Mouse (Mus musculus): ENCODE data around the gene Dnah8. TPM values are rescaled to one million over a fixed set of nuclear protein-coding genes. Genes with fewer than 3 reads are reported as not detected.
"Not testable (repeated sequence)": the region's sequence is repeated elsewhere in the genome, so short reads cannot be mapped to it uniquely, and the experiment has no call there.

Dnah8 gene
- total RNA-seq, 2 experiments from 2014 or later: 0.46 to 1.6 TPM

DNA sequence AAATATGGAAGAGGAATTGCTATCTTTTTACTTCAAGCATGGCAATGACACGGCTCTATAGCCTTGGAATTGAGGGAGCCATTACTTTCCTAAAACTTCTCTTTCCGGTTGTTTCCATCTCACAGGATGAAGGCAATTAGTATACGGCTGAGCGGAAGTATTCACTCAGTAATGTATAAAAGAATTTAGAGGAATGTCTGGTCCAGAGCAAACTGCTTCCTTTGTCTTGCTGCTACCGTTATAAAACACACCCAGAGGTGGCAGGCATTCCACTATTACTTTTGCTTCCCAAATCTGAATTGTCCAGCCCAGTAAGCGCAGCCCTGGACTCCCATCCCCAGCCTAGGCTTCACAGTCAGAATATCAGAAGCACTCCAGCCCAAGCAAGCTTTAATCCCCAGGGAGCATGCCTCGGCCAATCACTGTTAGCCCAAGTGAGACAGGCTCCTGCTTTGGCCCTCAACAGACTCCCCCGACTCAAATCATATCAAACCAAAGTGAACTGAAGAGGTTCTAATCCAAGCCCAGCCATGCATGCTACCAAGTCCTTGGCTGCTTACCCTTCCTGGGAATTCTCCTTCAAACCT, 16.2 kb upstream of the Dnah8 start:
- no peak for DNase-seq (ENCODE audit: low spot score in 2 of 2)

DNA sequence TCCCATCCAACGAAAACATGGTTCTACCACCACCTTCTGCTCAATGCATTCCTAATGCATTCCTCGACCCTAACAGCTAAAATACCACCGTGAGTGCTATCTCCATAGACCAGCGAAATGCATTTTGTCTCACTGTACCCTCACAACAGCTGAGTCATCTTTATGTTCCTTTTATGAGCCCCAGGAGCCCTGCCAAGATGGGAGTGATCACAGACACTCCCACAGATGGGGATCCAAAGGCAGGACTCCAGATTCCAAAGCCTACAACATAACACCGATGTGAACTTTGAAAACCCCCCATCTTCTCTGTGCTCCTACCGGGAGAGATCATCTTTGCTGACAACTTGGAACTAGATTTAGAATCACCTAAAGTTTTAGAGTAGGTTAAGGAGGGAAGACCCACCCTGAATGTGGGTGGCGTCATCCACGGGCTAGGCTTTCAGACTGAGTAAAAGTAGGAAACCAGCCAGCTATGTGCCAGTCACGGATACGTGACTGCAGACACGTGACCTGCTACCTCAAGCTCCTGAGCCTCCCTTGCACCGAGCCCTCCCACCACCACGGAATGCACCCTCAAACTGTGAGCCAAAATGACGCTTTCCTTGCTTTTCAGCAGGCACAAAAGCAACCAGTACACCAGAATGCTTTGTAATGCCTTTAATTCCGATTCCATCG, 14.7 kb upstream of the Dnah8 start:
- DNase-seq (ENCODE audit: low spot score in 2 of 2): peak; percentile 64 to 69

GRCm38 (mm10) chr17:30609980-30610307, 14.2 kb upstream of the Dnah8 start:
- no peak for DNase-seq (ENCODE audit: low spot score in 2 of 2)

GRCm38 (mm10) chr17:30610739-30611138, 13.4 kb upstream of the Dnah8 start:
- no peak for DNase-seq (ENCODE audit: low spot score in 2 of 2)

- DNase-seq (ENCODE audit: low spot score in 2 of 2): no peak
These were observed 12.7 kb upstream of the Dnah8 start for GRCm38 (mm10) chr17:30611221-30612074.

DNA sequence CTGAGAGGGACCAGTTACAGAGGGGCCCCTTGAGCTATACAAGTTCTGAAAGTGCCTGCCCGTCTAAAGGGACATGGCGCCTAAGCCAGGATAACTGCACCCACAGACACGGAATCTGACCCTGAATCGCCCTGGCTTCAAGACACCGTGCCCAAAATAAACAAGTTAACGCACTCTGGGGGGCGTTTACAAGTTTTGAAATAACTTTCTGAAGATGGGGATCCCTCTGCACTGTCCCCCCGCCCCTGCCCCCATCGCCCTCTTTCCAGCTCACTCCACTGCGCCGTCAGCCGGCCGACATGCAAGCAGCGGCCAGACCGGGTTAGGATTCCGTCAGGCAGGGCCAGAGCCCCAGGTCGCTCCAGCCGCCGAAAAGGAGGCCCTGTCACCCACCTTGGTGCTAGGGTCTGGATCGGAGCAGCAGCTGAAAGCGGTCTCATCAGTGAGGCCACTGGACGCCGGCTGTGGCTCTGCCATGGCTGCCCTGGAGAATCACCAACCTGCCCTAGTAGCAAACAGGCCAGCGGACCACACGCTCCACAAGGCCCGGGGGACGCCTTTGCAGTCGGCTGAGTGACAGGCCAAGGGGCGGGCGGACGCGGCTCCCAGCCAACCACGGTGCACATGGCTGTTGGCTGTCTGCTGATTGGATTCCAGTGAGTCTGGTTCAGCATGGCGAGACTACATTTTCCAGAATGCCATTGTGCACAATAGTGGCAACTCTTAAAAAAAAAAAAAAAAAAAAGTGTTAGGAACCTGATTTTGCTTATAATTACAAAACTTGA, 11.9 kb upstream of the Dnah8 start:
- peak; percentile 100 for DNase-seq (ENCODE audit: low spot score in 2 of 2)

DNA sequence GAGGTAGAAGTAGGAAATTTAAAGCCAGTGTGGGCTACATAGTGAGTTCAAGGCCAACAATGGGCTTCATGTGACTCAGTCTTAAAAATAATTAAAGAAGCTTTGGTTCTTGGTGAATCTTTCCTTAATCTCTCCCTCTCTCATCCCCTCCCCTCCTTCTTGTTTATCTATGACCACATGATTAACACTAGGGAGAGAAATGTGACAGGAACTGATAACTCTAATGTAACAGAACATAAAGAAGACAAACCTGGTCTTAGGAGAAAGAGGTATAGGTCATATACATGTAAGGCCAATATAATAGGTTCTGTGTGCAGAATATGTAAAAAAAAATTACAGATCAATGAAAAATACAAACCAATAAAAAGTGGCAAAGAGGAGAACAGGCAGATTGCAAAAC, 10.8 kb upstream of the Dnah8 start:
- DNase-seq (ENCODE audit: low spot score in 2 of 2): no peak

- no peak for DNase-seq (ENCODE audit: low spot score in 2 of 2)
These were observed 8.0 kb upstream of the Dnah8 start for GRCm38 (mm10) chr17:30616203-30616602.

DNA sequence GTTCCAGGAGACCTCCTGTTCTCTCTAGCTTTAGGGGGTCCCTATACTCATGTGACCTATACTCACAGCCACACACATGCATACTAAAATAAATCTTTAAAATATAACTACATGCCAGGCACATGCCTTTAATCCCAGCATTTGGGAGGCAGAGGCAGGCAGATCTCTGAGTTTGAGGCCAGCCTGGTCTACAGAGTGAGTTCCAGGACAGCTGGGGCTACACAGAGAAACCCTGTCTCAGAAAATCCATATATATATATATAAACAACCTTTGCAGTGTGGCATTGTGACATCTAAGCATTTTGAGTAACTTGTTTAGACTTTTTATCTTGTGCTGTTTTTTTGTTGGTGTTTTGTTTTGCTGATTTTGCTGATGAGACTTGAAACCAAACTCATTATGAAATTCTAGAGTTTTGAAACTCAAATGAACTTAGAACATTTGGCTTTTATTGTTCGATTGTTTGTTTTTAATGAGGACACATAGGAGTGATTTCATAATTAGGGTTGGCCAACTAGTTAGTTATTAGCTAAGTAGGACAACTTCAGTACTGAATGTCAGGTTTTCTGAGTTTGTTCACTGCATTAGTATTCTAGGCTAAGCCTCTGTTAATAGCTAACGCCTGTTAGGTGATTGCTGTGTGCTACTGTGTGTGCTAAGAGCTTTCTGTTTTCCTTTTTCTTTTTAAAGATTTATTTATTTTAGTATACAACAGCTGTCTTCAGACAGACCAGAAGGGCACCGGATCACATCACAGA, 5.8 kb upstream of the Dnah8 start:
- no peak for DNase-seq (ENCODE audit: low spot score in 2 of 2)

- DNase-seq (ENCODE audit: low spot score in 2 of 2): no peak
These were observed 5.0 kb upstream of the Dnah8 start for GRCm38 (mm10) chr17:30619153-30619552.

DNA sequence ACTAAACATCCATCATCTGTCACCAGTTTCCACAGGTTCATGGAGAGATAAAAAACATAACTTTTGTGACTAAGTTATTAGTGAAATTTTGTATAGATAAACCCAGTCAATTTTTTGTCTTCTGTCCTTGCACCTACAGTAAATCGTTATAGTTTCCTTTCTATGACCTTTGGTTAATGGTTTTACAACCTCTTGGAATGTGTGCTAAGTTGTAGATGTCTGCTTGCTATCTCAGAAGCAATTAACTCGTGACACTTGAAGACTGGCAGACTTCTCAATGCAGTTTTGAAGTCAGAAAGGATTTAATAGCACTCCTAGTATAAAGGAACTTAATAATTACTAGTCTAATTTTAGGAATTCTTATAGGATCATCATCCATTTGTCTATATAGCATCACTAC, 3.6 kb upstream of the Dnah8 start:
- DNase-seq (ENCODE audit: low spot score in 2 of 2): no peak

GRCm38 (mm10) chr17:30621450-30621849, 2.7 kb upstream of the Dnah8 start:
- no peak for DNase-seq (ENCODE audit: low spot score in 2 of 2)

GRCm38 (mm10) chr17:30623200-30623599, 954 bp upstream of the Dnah8 start:
- no peak for DNase-seq (ENCODE audit: low spot score in 2 of 2)

DNA sequence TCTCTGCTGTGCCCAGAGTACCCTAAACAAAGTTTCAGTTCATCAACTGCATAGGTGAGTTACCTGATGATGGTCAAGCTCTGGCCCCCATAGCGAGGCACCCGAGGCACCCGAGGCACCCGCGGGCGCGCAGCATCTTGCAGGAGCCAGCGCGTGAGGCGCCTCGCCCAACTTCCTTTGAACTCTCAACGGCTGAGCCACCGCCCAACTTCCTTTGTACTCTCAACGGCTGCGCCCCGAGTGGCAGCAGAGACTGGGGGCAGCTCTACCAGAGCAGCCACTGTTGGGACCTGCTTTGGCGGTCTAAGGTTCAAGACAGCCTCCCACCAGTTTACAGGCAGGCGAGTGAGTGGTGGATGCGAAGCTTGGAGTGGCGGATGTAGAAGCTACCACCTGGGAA, 2.6 kb downstream of the Dnah8 start, which contains the start of gene Glo1:
Gene Glo1, minus strand, starts transcription at position 153 of the 400 bp plus-strand sequence.
- not testable (repeated sequence) for DNase-seq (ENCODE audit: low spot score in 2 of 2)

- no peak for DNase-seq (ENCODE audit: low spot score in 2 of 2)
These were observed 11.2 kb downstream of the Dnah8 start for GRCm38 (mm10) chr17:30635367-30635766.

- DNase-seq (ENCODE audit: low spot score in 2 of 2): no peak
These were observed 13.6 kb downstream of the Dnah8 start for GRCm38 (mm10) chr17:30637714-30638113.

- no peak for DNase-seq (ENCODE audit: low spot score in 2 of 2)
These were observed 14.8 kb downstream of the Dnah8 start for GRCm38 (mm10) chr17:30638996-30639395.

DNA sequence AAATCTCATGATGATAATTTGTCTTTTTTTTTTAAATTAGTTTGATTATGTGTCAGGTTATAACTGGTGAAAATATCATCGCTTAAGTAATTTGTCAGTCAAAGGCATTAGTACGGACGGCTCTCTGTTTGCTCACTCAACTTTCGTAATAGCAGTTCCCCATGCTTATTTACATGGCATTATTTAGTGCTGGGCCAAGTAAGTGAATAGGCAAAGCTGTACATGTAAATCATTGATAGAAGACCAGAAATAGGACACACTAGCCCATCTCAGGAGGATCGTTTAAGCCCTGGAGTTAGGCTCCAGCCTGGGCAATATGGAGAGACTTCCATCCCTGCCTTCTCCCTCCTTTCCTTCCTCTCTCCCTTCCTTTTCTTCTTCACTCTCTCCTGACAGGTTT, 16.7 kb downstream of the Dnah8 start:
- DNase-seq (ENCODE audit: low spot score in 2 of 2): no peak

- DNase-seq (ENCODE audit: low spot score in 2 of 2): no peak
These were observed 24.6 kb downstream of the Dnah8 start for GRCm38 (mm10) chr17:30648770-30649169.

DNA sequence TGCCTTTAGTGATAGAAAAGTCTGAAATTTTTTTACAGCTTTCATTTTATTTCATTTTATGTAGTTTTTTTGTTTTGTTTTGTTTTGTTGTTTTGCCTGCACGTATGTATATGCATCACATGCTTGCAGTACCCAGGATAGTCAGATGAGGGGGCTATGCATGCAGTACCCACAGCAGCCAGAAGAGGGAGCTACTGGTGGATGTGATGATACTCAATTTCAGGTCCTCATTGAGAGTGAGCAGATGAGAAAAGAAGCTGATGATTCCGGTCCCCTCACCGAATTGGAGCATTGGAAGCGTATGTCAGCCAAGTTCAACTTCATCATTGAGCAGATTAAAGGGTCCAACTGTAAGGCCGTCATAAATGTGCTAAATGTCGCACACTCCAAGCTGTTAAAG, 28.9 kb downstream of the Dnah8 start:
- no peak for DNase-seq (ENCODE audit: low spot score in 2 of 2)
